Mouse (Mus musculus) liver, embryonic 11.5 days (tissue): Measurements from ENCODE around the gene Cep19. TPM values are rescaled to one million over a fixed set of nuclear protein-coding genes. Genes with fewer than 3 reads are reported as not detected.
"Not testable (repeated sequence)": the region's sequence is repeated elsewhere in the genome, so short reads cannot be mapped to it uniquely, and the experiment has no call there.

Experiments
- ATAC-seq: fragments of 200-750 bp; cut with Nextera tagmentation; replicated peaks from 2 replicates; pipeline ENCODE4 v1.8.0; 2017; ENCODE audit warnings: moderate number of reproducible peaks, mild to moderate bottlenecking, moderate TSS enrichment, moderate library complexity; ENCODE audit not compliant: low FRiP score
- DNase-seq: peaks from one replicate; pipeline ENCODE4 v3.0.0-alpha.2; 2017; ENCODE audit warnings: low spot score
- H3K27ac ChIP-seq: fragments of 300-500 bp; sonication (generic); 2 replicates; pipeline ENCODE4 v1.5.1; 2014; ENCODE audit warnings: mild to moderate bottlenecking, low read depth, low read length, control low read depth
- H3K27me3 ChIP-seq: fragments of 300-500 bp; sonication (generic); replicated peaks from 2 replicates; pipeline ENCODE4 v1.6.1; 2014; ENCODE audit warnings: low read length, mixed read lengths; ENCODE audit not compliant: control insufficient read depth, insufficient read depth
- H3K36me3 ChIP-seq: fragments of 300-500 bp; sonication (generic); 2 replicates; pipeline ENCODE4 v1.6.1; 2014; ENCODE audit warnings: mild to moderate bottlenecking, low read length, moderate library complexity, mixed read lengths; ENCODE audit not compliant: control insufficient read depth, insufficient read depth
- H3K4me1 ChIP-seq: fragments of 300-500 bp; sonication (generic); replicated peaks from 2 replicates; pipeline ENCODE4 v1.6.1; 2014; ENCODE audit warnings: low read length, mixed read lengths; ENCODE audit not compliant: control insufficient read depth, insufficient read depth
- H3K4me2 ChIP-seq: fragments of 300-500 bp; sonication (generic); 2 replicates; pipeline ENCODE4 v1.6.1; 2014; ENCODE audit warnings: mild to moderate bottlenecking, control low read depth, moderate library complexity
- H3K4me3 ChIP-seq: fragments of 300-500 bp; sonication (generic); 2 replicates; pipeline ENCODE4 v1.5.1; 2014; ENCODE audit warnings: low read depth, low read length, control low read depth
- H3K9ac ChIP-seq: fragments of 300-500 bp; sonication (generic); 2 replicates; pipeline ENCODE4 v1.6.1; 2014; ENCODE audit warnings: low read depth, low read length, control low read depth
- H3K9me3 ChIP-seq: fragments of 300-500 bp; sonication (generic); 2 replicates; pipeline ENCODE4 v1.6.1; 2016; ENCODE audit warnings: low read length, inconsistent platforms, mixed read lengths; ENCODE audit not compliant: control insufficient read depth
- WGBS: fragments of 180-500 bp; shearing (Covaris S2); extraction: QIAGEN DNeasy Blood & Tissue Kit; methylation state at CpG from one replicate; pipeline ENCODE4 v1.1.7; 2014; 5-methylcytosine and 5-hydroxymethylcytosine counted together
- polyA plus RNA-seq: library from polyadenylated mRNA; unstranded; fragments of >200 nt; fragmentation: Nextera tagmentation; extraction: Ambion mirVana; gene quantifications from 2 replicates; pipeline ENCODE4 v1.2.1, GENCODE M21; 2014

Cep19 gene
- polyA plus RNA-seq: 14.3 and 14.7 TPM in 2 replicates

DNA sequence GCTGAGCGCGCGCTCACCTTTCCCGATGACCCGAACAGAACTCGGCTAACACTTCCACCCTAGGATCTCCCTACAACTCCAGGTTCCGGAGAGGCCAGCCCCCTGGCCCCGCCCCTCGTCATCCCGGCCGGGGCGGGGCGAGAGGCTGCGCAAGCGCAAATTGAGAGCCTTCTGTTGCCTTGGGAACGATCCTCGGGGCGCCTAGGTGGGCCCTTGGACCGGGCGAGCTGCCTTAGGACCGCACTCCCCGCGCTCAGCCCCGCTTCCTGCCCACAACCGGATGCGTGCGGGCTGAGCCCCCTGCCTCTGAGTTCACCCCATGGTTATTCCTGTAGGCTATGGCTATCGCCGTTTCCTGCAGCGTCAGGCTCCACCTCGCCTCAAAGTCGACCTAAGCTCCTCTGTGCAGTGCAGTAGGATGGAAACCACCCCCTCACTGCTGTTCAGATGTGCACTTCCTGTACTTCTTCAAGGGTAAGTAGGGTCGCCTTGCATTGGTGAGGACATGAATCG lies at the start of gene Cep19, which contains the start of gene Pigx:
Gene Cep19, plus strand, starts transcription at position 163 of the 513 bp plus-strand sequence.
Gene Pigx, minus strand, starts transcription at position 103 of the 513 bp plus-strand sequence.
- H3K9ac ChIP-seq: peak within 1 kb of the TSS; percentile 82
- peaks cover 1% of the 10 kb centered on the region; the same call in 1 of the 2 replicates for H3K36me3 ChIP-seq
- ATAC-seq (peak; percentile 96), DNase-seq (peak; percentile 90)
- H3K4me1 ChIP-seq: peaks cover 5% of the 10 kb centered on the region; the same call in 1 of the 2 replicates
- H3K4me3 ChIP-seq: peak within 1 kb of the TSS; percentile 93
- peak within 1 kb of the TSS; percentile 83 for H3K27ac ChIP-seq
- H3K27me3 ChIP-seq: no peaks in the 10 kb centered on the region
- H3K4me2 ChIP-seq: peak within 1 kb of the TSS; percentile 91
- H3K9me3 ChIP-seq: no peaks in the 10 kb centered on the region
- WGBS: under 1% methylated on average over 34 of the region's 34 CpGs

- no peaks in the 10 kb centered on the region for H3K9me3 ChIP-seq
- H3K4me1 ChIP-seq: peaks cover 15% of the 10 kb centered on the region
- no peak overlapping the region for H3K4me2 ChIP-seq
- H3K27me3 ChIP-seq: no peaks in the 10 kb centered on the region
- 71% methylated on average over 5 of the region's 5 CpGs for WGBS
- no peak overlapping the region for H3K27ac ChIP-seq
- H3K36me3 ChIP-seq: no peaks in the 10 kb centered on the region
- ATAC-seq (no peak), DNase-seq (no peak)
- no peak overlapping the region for H3K9ac ChIP-seq
- H3K4me3 ChIP-seq: no peak overlapping the region
These were observed 40.8 kb upstream of the Cep19 start for GRCm38 (mm10) chr16:32058817-32059216.

DNA sequence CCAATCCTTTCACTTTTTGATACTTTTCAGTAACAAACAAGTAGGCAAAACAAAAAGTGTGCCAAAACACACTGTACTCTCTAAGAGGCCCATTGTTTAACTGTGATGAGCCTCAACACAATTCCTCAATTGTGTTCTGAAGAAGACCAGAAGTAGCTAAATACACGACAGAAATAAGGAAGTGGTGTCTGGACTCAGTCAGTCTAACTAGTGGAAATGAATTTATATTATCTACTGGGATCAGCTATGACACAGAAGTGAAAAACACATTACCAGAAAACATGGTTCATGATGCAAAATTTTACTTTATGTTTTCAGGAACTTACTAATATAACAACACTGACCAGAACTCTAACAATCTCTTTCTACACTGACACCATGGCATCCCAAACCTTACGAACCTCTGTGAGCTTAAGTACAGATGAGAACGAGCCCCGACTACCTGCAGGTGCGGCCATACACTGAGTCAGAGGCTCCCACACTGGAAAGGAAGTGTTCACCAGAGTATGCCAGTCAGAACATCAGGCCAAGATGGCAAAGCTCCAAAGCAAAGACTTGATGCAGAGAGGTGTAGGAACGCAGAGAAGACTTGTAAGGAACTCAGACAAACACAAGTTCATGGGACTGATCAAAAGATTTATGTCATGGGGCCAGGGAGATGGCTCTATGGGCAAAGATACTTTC lies 39.6 kb upstream of the Cep19 start:
- no peak for DNase-seq
- no peak overlapping the region for H3K27ac ChIP-seq
- H3K9ac ChIP-seq: no peak overlapping the region
- no peak overlapping the region for H3K4me2 ChIP-seq
- no peaks in the 10 kb centered on the region for H3K36me3 ChIP-seq
- WGBS: 70% methylated on average over 6 of the region's 6 CpGs
- ATAC-seq: no peak
- peaks cover 22% of the 10 kb centered on the region for H3K4me1 ChIP-seq
- H3K27me3 ChIP-seq: no peaks in the 10 kb centered on the region
- H3K9me3 ChIP-seq: no peaks in the 10 kb centered on the region
- H3K4me3 ChIP-seq: no peak overlapping the region

GRCm38 (mm10) chr16:32062226-32062625 lies 37.4 kb upstream of the Cep19 start:
- H3K9ac ChIP-seq: no peak overlapping the region
- peaks cover 22% of the 10 kb centered on the region for H3K4me1 ChIP-seq
- no peak overlapping the region for H3K4me3 ChIP-seq
- H3K9me3 ChIP-seq: no peaks in the 10 kb centered on the region
- ATAC-seq: no peak
- H3K27me3 ChIP-seq: no peaks in the 10 kb centered on the region
- H3K4me2 ChIP-seq: peak overlapping the region; percentile 36
- DNase-seq: no peak
- WGBS: 45% methylated on average over 2 of the region's 2 CpGs
- H3K27ac ChIP-seq: no peak overlapping the region
- H3K36me3 ChIP-seq: no peaks in the 10 kb centered on the region

GRCm38 (mm10) chr16:32063900-32064299 lies 35.7 kb upstream of the Cep19 start:
- no peak overlapping the region for H3K4me2 ChIP-seq
- H3K36me3 ChIP-seq: no peaks in the 10 kb centered on the region
- no peak for ATAC-seq
- H3K4me1 ChIP-seq: peaks cover 21% of the 10 kb centered on the region
- no peaks in the 10 kb centered on the region for H3K9me3 ChIP-seq
- H3K27ac ChIP-seq: no peak overlapping the region; the same call in 1 of the 2 replicates
- no peak overlapping the region for H3K9ac ChIP-seq
- no peaks in the 10 kb centered on the region for H3K27me3 ChIP-seq
- no peak overlapping the region for H3K4me3 ChIP-seq
- no peak for DNase-seq
- 69% methylated on average over 7 of the region's 7 CpGs for WGBS

- WGBS: 91% methylated on average over 1 of the region's 1 CpGs
- peaks cover 20% of the 10 kb centered on the region for H3K4me1 ChIP-seq
- H3K27me3 ChIP-seq: no peaks in the 10 kb centered on the region
- ATAC-seq: no peak
- no peak overlapping the region for H3K27ac ChIP-seq
- H3K9me3 ChIP-seq: no peaks in the 10 kb centered on the region
- H3K4me3 ChIP-seq: no peak overlapping the region
- DNase-seq: no peak
- H3K4me2 ChIP-seq: no peak overlapping the region
- H3K9ac ChIP-seq: no peak overlapping the region
- H3K36me3 ChIP-seq: no peaks in the 10 kb centered on the region
These were observed 32.7 kb upstream of the Cep19 start for GRCm38 (mm10) chr16:32066899-32067298.

DNA sequence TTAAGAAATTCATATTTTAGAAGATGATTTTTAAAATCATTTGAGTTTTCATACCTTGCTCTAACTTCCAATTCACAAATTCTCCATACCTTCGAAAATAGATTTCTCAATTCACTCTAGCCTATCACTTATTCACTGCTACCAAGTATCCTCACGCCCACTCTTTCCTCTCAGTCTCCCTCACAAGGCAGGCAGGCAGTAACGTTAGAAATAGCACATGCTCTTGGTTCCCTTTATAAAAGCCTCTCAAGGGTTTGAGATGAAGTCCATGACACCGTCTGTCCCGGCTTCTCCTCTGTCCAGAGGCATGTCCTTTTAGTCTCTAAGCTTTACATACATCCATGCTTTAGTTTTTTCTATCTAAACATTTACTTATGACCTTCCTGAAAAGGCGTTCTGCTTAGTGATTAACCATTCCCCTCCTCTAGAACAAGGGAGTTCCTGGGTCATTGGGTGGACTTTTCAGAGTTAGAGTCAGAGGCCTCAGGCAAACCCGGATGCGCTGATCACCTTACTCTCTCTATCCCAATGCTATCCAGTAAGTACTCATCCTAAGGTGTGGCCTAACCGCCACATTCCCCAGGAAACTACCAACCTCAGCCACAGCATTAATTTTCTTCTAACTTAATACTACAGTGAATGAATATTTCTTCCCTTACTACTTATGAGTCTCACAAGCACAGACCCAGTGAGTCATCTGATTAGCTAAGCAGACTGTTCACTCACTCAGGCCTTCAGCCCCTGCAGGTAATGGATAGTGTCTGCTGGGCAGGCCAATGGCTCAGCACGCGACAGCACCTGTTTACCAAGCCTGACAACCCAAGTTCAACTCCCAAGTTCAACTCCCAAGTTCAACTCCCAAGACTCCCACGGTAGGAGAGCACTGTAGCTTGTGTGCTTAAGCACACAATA lies 31.0 kb upstream of the Cep19 start:
- Histone ChIP-seq H3K4me1 (peaks cover 13% of the 10 kb centered on the region), H3K27me3 (no peaks in the 10 kb centered on the region), H3K27ac (no peak overlapping the region)

DNA sequence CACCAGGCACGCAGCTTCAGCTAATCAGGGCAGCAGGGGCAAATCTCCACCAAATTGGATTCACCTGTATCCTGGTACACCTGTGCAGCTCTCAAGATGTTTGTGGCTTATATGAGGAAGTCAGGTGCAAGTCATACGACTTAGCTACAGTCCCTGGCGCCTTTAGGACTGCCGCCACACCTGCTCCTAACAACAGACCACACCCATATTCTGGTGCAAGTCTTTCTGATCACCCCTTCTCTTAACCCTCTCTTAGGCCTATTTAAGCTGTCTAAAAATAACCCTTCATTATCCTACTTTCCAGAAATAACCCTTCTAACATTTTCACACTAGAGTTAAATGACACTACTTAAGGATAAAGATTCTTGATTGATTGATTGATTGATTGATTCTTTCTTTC lies 29.5 kb upstream of the Cep19 start:
- not testable (repeated sequence) for H3K27me3 ChIP-seq, H3K4me1 ChIP-seq, H3K36me3 ChIP-seq, H3K9me3 ChIP-seq, H3K27ac ChIP-seq, H3K9ac ChIP-seq, H3K4me2 ChIP-seq, ATAC-seq, DNase-seq, H3K4me3 ChIP-seq
- WGBS: 66% methylated on average over 4 of the region's 4 CpGs

More for the DNA sequence above, 31.0 kb upstream of the Cep19 start:
- no peaks in the 10 kb centered on the region for H3K9me3 ChIP-seq
- no peak for ATAC-seq
- WGBS: 77% methylated on average over 12 of the region's 12 CpGs
- H3K36me3 ChIP-seq: no peaks in the 10 kb centered on the region
- no peak overlapping the region for H3K4me3 ChIP-seq
- no peak for DNase-seq
- no peak overlapping the region for H3K9ac ChIP-seq
- H3K4me2 ChIP-seq: no peak overlapping the region
